In the genomic region with DNA sequence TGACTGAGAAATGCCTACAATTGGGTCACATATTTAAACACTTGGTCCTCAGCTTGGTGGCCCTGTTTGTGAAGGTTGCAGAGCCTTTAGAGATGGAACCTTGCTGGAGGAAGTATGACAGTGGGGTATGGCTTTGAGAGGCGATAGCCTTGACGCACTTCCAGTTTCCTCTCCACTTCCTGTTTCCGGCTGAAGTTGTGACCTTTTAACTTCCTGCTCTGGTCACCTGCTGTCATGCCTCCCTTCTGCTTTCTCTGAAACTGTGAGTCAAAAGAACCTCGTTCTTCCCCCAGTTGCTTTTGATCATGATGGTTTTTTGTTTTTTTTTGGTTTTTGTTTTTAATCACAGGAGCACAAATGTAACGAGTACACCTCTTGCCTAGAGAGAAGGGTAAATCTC, we compare ENCODE assay signal across 13 mouse cellular contexts.
"Had no signal": no experiment of that assay in that cellular context is flagged by ENCODE, and none has a peak within 500 bp of the region (broad histone marks: within the 10 kb centered on the region; RNA-seq: fewer than 3 reads in every experiment).

No protein-coding gene starts in this region.

- H3K9ac ChIP-seq: liver, embryonic 15.5 days; midbrain, embryonic 12.5 days; stomach, embryonic 15.5 days had no signal

- H3K9me3 ChIP-seq: limb, embryonic 10.5 days; liver, embryonic 15.5 days; midbrain, embryonic 12.5 days; stomach, embryonic 15.5 days had no signal

- H3K4me3 ChIP-seq: left cerebral cortex, adult 2 months; limb, embryonic 10.5 days; liver, embryonic 15.5 days; midbrain, embryonic 12.5 days; stomach, embryonic 15.5 days had no signal

- H3K4me1 ChIP-seq: liver, embryonic 15.5 days; midbrain, embryonic 12.5 days; stomach, embryonic 15.5 days had no signal

- H3K27me3 ChIP-seq: liver, embryonic 15.5 days; midbrain, embryonic 12.5 days; stomach, embryonic 15.5 days had no signal

- H3K36me3 ChIP-seq: limb, embryonic 10.5 days; liver, embryonic 15.5 days; midbrain, embryonic 12.5 days; stomach, embryonic 15.5 days had no signal

- H3K4me2 ChIP-seq: liver, embryonic 11.5 days; liver, embryonic 15.5 days; midbrain, embryonic 12.5 days; stomach, embryonic 15.5 days had no signal

- H3K27ac ChIP-seq: left cerebral cortex, adult 2 months; limb, embryonic 10.5 days; liver, embryonic 15.5 days; macrophage; midbrain, embryonic 12.5 days; stomach, embryonic 15.5 days had no signal

- DNase-seq: kidney, postnatal 10 days; lung, adult 2 months; lung, postnatal 14 days; spleen, adult 18-20 months; thymus, adult 2 months; thymus, postnatal 25 days had no signal
